7 mouse cellular contexts compared by ENCODE assay signal in genomic region chr7:110237451-110237836, GRCm38 (mm10). TPM values are rescaled to one million over a fixed set of nuclear protein-coding genes. Genes with fewer than 3 reads are reported as not detected.
A peak's percentile ranks its signal among the peaks of the same experiment; 100 is the strongest.
DNase-seq lines count a peak whose midpoint lies in the region; ATAC-seq and TF ChIP-seq lines count a peak whose summit lies in the region.

No protein-coding gene starts in this region.

- H3K27ac ChIP-seq in midbrain, embryonic 10.5 days (replicated peaks), result peak overlapping the region; percentile 33; the same call in 1 of the 2 replicates
- H3K27ac ChIP-seq in midbrain, embryonic 16.5 days (ENCODE audit: low read length), result no peak overlapping the region
- H3K27ac ChIP-seq in embryonic facial prominence, embryonic 12.5 days, result 0 out of 2 replicates have a peak overlapping the region, but pooled peaks have one; percentile 30
- H3K27ac ChIP-seq in intestine, postnatal 0 days (ENCODE audit: low read depth, low read length), result no peak overlapping the region; the same call in 1 of the 2 replicates
- peak overlapping the region; percentile 66; the same call in 1 of the 2 replicates for H3K27ac ChIP-seq in stomach, embryonic 14.5 days (ENCODE audit: low read length)

- no peak for DNase-seq in midbrain, embryonic 10.5 days (ENCODE audit: low spot score)
- DNase-seq in gastrocnemius, postnatal 36 days, result no peak

- H3K9ac ChIP-seq in midbrain, embryonic 16.5 days (ENCODE audit: low read depth, low read length), result no peak overlapping the region
- no peak overlapping the region for H3K9ac ChIP-seq in embryonic facial prominence, embryonic 12.5 days
- H3K9ac ChIP-seq in intestine, postnatal 0 days (ENCODE audit: low read depth, low read length), result no peak overlapping the region
- H3K9ac ChIP-seq in stomach, embryonic 14.5 days (replicated peaks; ENCODE audit: low read depth, low read length), result no peak overlapping the region

- intact Hi-C loops in gastrocnemius, postnatal 36 days (cut with DNase I), result no loop called here

- H3K4me2 ChIP-seq in midbrain, embryonic 16.5 days (ENCODE audit: low read length), result no peak overlapping the region
- H3K4me2 ChIP-seq in embryonic facial prominence, embryonic 12.5 days (replicated peaks), result no peak overlapping the region
- H3K4me2 ChIP-seq in intestine, postnatal 0 days (replicated peaks; ENCODE audit: low read depth), result no peak overlapping the region
- no peak overlapping the region; the same call in 1 of the 2 replicates for H3K4me2 ChIP-seq in stomach, embryonic 14.5 days (replicated peaks; ENCODE audit: low read depth, low read length)

- ATAC-seq in midbrain, embryonic 16.5 days, result no peak
- ATAC-seq in embryonic facial prominence, embryonic 12.5 days (ENCODE audit: insufficient number of reproducible peaks, insufficient read depth, low FRiP score, low TSS enrichment), result no peak
- ATAC-seq in intestine, postnatal 0 days, result peak; percentile 36; the same call in 1 of the 2 replicates
- peak; percentile 42; the same call in 1 of the 2 replicates for ATAC-seq in stomach, embryonic 14.5 days (ENCODE audit: insufficient number of reproducible peaks, insufficient read depth, low FRiP score, low read depth)
- no peak for ATAC-seq in cerebellum, adult (ENCODE audit: insufficient number of reproducible peaks, low FRiP score, low TSS enrichment)

- H3K4me3 ChIP-seq in midbrain, embryonic 10.5 days, result no peak overlapping the region
- H3K4me3 ChIP-seq in midbrain, embryonic 16.5 days (ENCODE audit: low read depth, low read length), result no peak overlapping the region
- H3K4me3 ChIP-seq in embryonic facial prominence, embryonic 12.5 days, result no peak overlapping the region
- no peak overlapping the region for H3K4me3 ChIP-seq in intestine, postnatal 0 days (ENCODE audit: low read depth, low read length)
- no peak overlapping the region for H3K4me3 ChIP-seq in stomach, embryonic 14.5 days (ENCODE audit: low read depth, low read length)

- H3K4me1 ChIP-seq in midbrain, embryonic 10.5 days, result peaks cover 18% of the 10 kb centered on the region
- 0 out of 2 replicates have a peak, but pooled peaks cover 2% of the 10 kb centered on the region for H3K4me1 ChIP-seq in midbrain, embryonic 16.5 days (ENCODE audit: control insufficient read depth, insufficient read depth, low read length)
- peaks cover 18% of the 10 kb centered on the region for H3K4me1 ChIP-seq in embryonic facial prominence, embryonic 12.5 days
- H3K4me1 ChIP-seq in intestine, postnatal 0 days (replicated peaks; ENCODE audit: control insufficient read depth, insufficient read depth, low read length), result no peaks in the 10 kb centered on the region
- peaks cover 17% of the 10 kb centered on the region; the same call in 1 of the 2 replicates for H3K4me1 ChIP-seq in stomach, embryonic 14.5 days (ENCODE audit: control insufficient read depth, insufficient read depth, low read length)

- H3K9me3 ChIP-seq in midbrain, embryonic 10.5 days (replicated peaks), result no peaks in the 10 kb centered on the region
- H3K9me3 ChIP-seq in midbrain, embryonic 16.5 days (replicated peaks; ENCODE audit: control insufficient read depth, low read length, poor library complexity, severe bottlenecking), result no peaks in the 10 kb centered on the region
- no peaks in the 10 kb centered on the region for H3K9me3 ChIP-seq in embryonic facial prominence, embryonic 12.5 days
- no peaks in the 10 kb centered on the region for H3K9me3 ChIP-seq in intestine, postnatal 0 days (ENCODE audit: control insufficient read depth)
- no peaks in the 10 kb centered on the region for H3K9me3 ChIP-seq in stomach, embryonic 14.5 days (ENCODE audit: control insufficient read depth, low read depth, low read length)

- no peaks in the 10 kb centered on the region for H3K36me3 ChIP-seq in midbrain, embryonic 10.5 days
- no peaks in the 10 kb centered on the region for H3K36me3 ChIP-seq in midbrain, embryonic 16.5 days (ENCODE audit: control insufficient read depth, insufficient read depth, low read length)
- no peaks in the 10 kb centered on the region for H3K36me3 ChIP-seq in embryonic facial prominence, embryonic 12.5 days
- no peaks in the 10 kb centered on the region for H3K36me3 ChIP-seq in intestine, postnatal 0 days (ENCODE audit: control insufficient read depth, insufficient read depth)
- no peaks in the 10 kb centered on the region for H3K36me3 ChIP-seq in stomach, embryonic 14.5 days (ENCODE audit: control insufficient read depth, insufficient read depth, low read length)

- no peaks in the 10 kb centered on the region for H3K27me3 ChIP-seq in midbrain, embryonic 10.5 days (ENCODE audit: low read depth, poor library complexity, severe bottlenecking)
- H3K27me3 ChIP-seq in midbrain, embryonic 16.5 days (ENCODE audit: control insufficient read depth, insufficient read depth, low read depth, low read length), result no peaks in the 10 kb centered on the region
- H3K27me3 ChIP-seq in embryonic facial prominence, embryonic 12.5 days, result no peaks in the 10 kb centered on the region
- H3K27me3 ChIP-seq in intestine, postnatal 0 days (replicated peaks; ENCODE audit: control insufficient read depth, insufficient read depth, low read length), result no peaks in the 10 kb centered on the region
- H3K27me3 ChIP-seq in stomach, embryonic 14.5 days (ENCODE audit: control insufficient read depth, insufficient read depth, low read length), result no peaks in the 10 kb centered on the region

- WGBS in midbrain, embryonic 10.5 days, result 65% methylated on average over 3 of the region's 3 CpGs
- 22% methylated on average over 3 of the region's 3 CpGs for WGBS in midbrain, embryonic 16.5 days
- WGBS in embryonic facial prominence, embryonic 12.5 days, result 19% methylated on average over 3 of the region's 3 CpGs
- WGBS in intestine, postnatal 0 days, result 26% methylated on average over 3 of the region's 3 CpGs
- WGBS in stomach, embryonic 14.5 days, result 9% methylated on average over 3 of the region's 3 CpGs

- TF ChIP-seq CTCF in intestine, postnatal 0 days (IDR thresholded peaks at IDR 0.05; ENCODE audit: low read depth), result no peak

RNA-seq across cellular contexts. Expression of gene Swap70, which starts 15.9 kb away (rescaled TPM):
- polyA plus RNA-seq in midbrain, embryonic 10.5 days (2016; fragmentation: Nextera tagmentation; extraction: Ambion mirVana), result 25.3 and 26.0 TPM in 2 replicates
- polyA plus RNA-seq in midbrain, embryonic 16.5 days (2015; fragmentation: Nextera tagmentation; extraction: Ambion mirVana), result 8.5 and 9.9 TPM in 2 replicates
- polyA plus RNA-seq in embryonic facial prominence, embryonic 12.5 days (2016; fragmentation: Nextera tagmentation; extraction: Ambion mirVana), result 33.2 and 34.4 TPM in 2 replicates
- polyA plus RNA-seq in intestine, postnatal 0 days (2015; fragmentation: Nextera tagmentation; extraction: Ambion mirVana), result 11.1 and 12.9 TPM in 2 replicates
- polyA plus RNA-seq in stomach, embryonic 14.5 days (2014; fragmentation: Nextera tagmentation; extraction: Ambion mirVana), result 25.2 and 26.9 TPM in 2 replicates
- 1 to 10 TPM; 4.9 to 6.8 TPM for total RNA-seq in gastrocnemius, postnatal 36 days (2021)

Comparison
In these comparisons a context has a peak if more than half of its experiments do, and no peak if none do; other contexts are left out.
1. H3K27ac ChIP-seq: peak in midbrain, embryonic 10.5 days (single experiment), embryonic facial prominence, embryonic 12.5 days (single experiment) and stomach, embryonic 14.5 days (single experiment); none in midbrain, embryonic 16.5 days (single experiment) and intestine, postnatal 0 days (single experiment).
2. ATAC-seq: peak in intestine, postnatal 0 days (single experiment) and stomach, embryonic 14.5 days (single experiment); none in midbrain, embryonic 16.5 days (single experiment), embryonic facial prominence, embryonic 12.5 days (single experiment) and cerebellum, adult (single experiment).